Mouse (Mus musculus) kidney, postnatal 36 days (tissue): Measurements from ENCODE around the gene Sapcd1.

ENCODE experiments used
- DNase-seq, 2 experiments: peaks; one replicate each; pipeline ENCODE4 v3.0.0; 2021 to 2022; ENCODE audit warnings: mixed read lengths in 2 of 2

Gene Sapcd1

DNA sequence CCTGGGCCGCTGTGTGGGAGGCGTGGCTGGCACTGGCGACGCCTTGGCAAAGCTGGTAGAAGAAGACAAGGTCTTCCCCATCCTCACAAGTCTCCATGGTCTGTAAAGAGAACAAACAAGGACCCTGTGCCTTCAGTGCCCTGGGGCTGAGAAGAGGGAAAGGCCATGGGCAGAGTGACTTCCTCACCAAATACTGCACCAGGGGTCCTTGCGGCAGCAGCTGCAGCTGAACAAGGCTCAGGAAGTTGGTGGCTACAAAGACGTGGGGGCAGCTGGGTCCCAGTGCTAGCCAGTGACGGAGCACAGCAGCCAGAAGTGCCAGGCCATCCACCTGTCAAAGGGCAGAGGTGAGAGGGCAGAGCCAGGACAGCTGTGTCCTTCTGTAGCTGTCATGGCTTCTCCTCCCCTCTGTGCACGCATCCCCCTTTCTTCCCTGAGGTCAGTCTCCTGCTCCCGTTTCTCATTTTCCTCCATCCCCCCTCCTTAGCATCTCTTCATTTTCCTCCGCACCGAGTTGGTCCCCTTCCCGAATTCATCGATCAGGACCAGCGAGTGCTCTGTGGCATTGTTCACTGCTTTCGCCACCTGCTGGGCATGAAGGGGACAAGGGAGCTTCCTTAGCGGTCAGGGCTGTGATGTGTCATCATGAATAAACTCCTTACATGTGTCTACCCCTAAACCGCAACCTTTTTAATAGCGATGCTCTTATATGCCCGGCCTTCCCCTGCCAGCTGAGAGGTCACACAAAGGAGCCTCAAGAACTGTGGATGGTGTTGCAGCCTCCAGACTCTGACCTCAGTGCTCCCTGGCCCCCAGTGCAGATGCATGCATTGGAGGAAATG, 2.1 kb upstream of the Sapcd1 start:
- DNase-seq: peak in 1 of 2 experiments; percentile 56

GRCm38 (mm10) chr17:35028315-35028714, 499 bp upstream of the Sapcd1 start:
- no peak for DNase-seq

GRCm38 (mm10) chr17:35026206-35026605, 1.6 kb downstream of the Sapcd1 start:
- DNase-seq: no peak

- DNase-seq: no peak
Observed at GRCm38 (mm10) chr17:35024691-35025488, 2.9 kb downstream of the Sapcd1 start.

DNA sequence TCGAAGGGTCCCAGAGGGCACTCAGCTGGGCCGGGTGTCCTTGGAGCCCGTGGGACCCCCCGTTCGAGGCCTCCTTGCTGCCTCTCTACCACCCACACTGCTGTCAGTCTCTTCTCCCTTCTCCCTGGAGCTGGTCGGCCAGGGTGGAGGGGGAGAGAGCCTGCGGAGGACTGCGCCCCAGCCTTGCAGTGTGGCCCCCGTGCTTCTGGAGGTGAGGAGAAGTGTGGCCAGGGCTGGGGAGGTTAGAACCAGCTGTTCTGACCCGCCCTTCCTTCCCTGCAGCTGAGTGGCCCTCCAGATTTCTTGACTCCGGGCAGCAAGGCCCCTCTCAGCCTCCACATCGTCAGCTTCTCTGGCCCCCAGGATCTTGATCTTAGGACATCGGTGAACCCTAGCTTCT, 3.6 kb downstream of the Sapcd1 start:
- DNase-seq: no peak

DNA sequence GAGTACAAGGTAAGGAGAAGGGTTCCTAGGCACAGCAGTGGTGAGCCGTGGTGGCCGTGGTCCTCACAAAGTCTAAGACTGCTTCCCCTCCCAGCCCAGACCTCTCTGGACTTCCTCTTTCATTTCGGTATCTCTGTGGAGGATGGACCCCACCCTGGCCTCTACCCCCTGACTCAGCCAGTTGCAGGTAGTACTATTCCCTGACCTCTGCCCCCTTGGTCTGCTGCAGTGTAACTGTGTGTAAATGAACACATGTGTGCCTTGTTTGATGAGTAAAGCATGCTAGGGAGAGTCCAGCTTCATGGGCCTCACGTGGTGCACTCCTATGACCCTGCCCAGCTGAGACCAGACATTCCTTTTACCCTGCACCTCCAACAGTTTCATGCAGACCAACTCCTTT, 4.1 kb downstream of the Sapcd1 start:
- DNase-seq: no peak

- no peak for DNase-seq
Observed at GRCm38 (mm10) chr17:35023221-35023620, 4.6 kb downstream of the Sapcd1 start.

GRCm38 (mm10) chr17:35022541-35023060, 5.2 kb downstream of the Sapcd1 start:
- no peak for DNase-seq

GRCm38 (mm10) chr17:35021842-35022477, 5.9 kb downstream of the Sapcd1 start:
- peak; percentile 19 to 32 for DNase-seq

DNA sequence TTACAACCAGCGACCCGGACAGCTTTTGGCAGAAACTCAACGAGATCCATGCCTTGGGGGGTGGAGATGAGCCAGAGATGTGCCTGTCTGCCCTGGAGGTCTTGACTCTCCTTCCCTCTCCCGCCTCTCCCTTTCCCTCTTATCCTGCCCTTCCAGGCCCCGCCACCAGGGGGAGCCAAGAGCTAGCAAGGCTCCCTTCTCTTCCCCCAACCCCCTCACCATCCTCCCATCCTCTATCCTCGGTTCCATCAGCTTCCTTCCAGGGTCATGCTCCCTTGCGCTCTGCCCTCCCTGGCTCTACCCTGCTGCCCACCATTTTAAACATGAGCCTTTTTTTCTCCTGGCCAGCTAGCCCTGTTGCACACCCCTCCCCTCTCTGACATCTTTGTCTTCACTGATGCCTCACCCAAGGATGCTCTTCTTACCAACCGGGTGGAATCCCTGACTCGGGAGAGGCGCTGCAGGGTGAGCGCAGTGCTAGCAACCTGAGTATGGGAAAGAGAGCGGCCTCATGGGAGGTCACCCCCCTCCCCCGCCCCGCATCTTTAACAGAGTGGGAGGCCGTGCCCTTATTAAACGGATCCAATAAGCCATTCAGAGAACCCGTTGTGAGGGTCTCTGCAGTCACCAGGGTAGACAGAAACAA, 6.5 kb downstream of the Sapcd1 start:
- DNase-seq: peak; percentile 87 to 95

- DNase-seq: no peak
Observed at GRCm38 (mm10) chr17:35020551-35020950, 7.3 kb downstream of the Sapcd1 start.

- DNase-seq: no peak
Observed at GRCm38 (mm10) chr17:35019894-35020293, 7.9 kb downstream of the Sapcd1 start.

GRCm38 (mm10) chr17:35018171-35018570, 9.6 kb downstream of the Sapcd1 start:
- DNase-seq: no peak

DNA sequence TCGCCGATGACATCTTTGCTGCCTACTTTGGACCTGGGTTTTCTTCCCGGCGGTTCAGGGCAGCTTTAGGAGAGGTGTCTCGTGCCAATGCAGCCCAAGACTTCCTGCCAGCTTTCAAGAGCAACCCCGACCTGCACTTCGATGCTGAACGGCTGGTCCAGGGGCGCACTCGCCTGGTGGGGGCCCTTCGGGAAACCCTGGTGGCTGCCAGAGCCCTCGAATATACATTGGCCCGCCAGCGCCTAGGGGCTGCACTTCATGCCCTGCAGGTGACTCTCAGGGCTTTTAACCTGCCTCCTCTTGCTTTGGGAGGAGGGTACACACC, 10.1 kb downstream of the Sapcd1 start:
- DNase-seq: no peak

DNA sequence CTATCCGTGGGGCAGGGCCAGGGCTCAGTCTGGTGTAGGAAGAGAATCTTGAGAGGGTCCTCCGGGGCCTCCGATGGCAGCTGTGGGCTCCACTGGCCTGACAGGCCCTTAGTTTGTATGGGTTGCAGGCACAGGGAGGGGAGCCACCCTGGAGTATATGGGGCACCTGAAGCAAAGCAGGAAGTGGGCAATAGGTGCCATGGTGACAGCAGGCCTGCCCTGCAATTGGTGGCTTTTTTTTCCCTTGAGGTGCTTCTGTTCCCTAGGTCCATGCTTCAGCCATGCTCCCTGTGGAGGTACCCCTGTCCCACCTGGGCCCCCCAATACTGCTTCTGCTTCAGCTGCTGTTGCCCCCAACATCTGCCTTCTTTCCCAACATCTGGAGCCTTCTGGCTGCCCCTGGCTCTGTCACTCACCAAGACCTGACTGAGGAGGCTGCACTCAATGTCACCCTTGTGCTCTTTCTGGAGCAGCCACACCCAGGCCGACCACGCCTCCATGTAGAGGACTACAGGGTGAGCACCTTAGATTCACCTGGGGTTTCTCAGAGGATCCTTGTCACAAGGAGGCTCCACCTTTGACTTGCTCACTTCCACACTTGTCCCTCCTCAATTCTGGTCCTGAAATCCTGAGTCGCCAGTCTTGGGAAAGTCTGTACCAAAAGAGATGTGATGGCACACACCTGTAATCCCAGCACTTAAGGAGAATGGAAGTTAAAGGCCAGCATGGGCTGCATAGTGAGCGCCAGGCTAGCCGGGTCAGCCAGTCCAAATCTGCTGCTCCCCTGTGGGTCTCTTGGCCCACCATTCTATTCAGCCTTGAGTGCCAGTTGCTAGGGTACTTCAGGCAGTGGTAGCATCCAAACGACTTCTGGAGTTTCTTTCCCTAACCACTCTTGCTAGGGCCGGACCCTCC, 10.8 kb downstream of the Sapcd1 start:
- DNase-seq: no peak

DNA sequence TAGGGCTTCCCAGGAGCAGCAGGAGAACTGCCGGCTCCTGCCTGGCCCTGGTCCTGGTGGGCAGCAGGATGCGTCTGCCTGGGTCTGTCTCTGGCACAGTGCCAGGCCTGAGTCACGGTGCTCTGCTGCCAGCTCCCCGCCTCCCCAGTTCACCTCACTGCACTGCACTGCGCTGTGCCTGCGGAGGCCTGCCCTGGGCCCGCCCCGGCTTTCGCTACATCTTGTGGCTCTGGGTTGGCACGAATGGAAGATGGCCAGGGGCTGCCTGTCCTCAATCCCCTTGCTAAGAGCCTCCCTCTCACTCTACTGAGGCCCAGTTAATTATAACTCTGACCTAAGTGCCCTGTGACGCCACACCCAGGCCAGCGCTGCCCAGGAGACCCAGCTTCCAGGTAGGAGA, 11.4 kb downstream of the Sapcd1 start, which contains the start of gene Vwa7:
TSS of gene Vwa7 (plus strand) at position 204 of the 400 bp plus-strand sequence.
- DNase-seq: peak; percentile 45 to 62

- DNase-seq: no peak
Observed at GRCm38 (mm10) chr17:35015296-35015695, 12.5 kb downstream of the Sapcd1 start.

DNA sequence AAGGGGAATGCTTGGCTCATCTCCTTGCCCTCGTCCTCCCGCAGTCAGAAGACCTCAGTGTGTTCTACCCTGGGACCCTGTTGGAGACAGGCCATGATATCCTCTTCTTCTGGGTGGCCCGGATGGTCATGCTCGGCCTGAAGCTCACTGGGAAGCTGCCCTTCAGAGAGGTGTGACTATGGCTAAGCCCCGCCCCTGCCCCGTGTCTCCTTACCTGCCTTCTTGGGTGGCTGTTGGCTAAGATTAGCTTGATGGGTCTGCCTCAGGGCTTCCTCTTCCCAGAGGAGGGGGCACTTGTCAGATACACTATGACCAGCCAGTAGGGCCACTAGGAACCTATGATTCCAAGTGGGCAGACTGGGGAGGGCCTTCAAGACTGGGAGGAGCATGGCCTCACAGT, 14.6 kb downstream of the Sapcd1 start:
- DNase-seq: no peak

- DNase-seq: no peak
Observed at GRCm38 (mm10) chr17:35012430-35012829, 15.4 kb downstream of the Sapcd1 start.

GRCm38 (mm10) chr17:35011440-35011839, 16.4 kb downstream of the Sapcd1 start:
- DNase-seq: no peak

- no peak for DNase-seq
Observed at GRCm38 (mm10) chr17:35009586-35009985, 18.2 kb downstream of the Sapcd1 start.
